In the genomic region with DNA sequence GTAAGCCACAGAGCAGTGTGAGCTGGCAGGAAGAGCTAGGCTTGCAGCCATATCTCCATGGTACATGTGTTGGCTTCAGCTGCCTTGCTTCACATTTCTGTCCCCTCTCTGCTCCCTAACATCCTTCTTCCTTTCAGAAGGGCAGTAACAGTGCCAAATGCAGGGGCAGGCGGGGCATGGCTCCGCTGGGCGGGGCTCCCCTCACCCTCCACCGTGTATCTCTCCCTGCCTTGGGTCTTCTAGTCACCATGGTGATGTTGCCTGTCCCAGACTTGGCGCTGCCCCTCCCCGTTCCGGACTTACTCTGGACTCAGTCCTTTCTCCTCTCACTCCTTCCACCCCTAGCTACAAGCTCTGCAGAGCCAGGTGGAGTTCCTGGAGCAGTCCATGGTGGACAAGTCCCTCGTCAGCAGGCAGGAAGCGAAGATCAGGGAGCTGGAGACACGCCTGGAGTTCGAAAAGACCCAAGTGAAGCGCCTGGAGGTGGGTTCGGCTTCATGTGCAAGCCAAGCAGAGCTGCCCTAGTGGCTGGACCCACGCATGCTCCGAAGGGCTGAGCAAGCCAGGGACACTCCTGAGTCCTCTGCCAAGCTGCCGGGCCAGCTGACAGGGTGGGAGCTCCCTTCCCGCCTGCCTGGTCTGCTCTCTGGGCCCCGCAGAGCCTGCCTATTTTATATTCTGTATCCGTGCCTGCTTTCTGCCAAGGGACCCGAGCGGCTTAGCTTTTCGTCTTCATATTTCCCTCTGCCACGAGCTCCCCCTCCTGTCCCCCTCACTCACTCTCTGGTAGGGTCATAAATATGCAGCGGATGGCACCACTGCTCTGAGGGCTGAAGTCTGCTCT, we compare ENCODE assay signal across 8 mouse cellular contexts. TPM values are rescaled to one million over a fixed set of nuclear protein-coding genes. Genes with fewer than 3 reads are reported as not detected.
DNase-seq lines count a peak whose midpoint lies in the region; ATAC-seq and TF ChIP-seq lines count a peak whose summit lies in the region.

No protein-coding gene starts in this region.

- no peak overlapping the region for H3K27ac ChIP-seq in kidney, embryonic 15.5 days
- peak overlapping the region; percentile 78 for H3K27ac ChIP-seq in cortical plate, adult 2 months (ENCODE audit: insufficient read depth, low read length)
- H3K27ac ChIP-seq in hindbrain, embryonic 10.5 days: peak overlapping the region; percentile 46
- no peak overlapping the region for H3K27ac ChIP-seq in limb, embryonic 10.5 days

- 47% methylated on average over 24 of the region's 24 CpGs for WGBS in kidney, embryonic 15.5 days
- 48% methylated on average over 24 of the region's 24 CpGs for WGBS in hindbrain, embryonic 10.5 days
- 42% methylated on average over 24 of the region's 24 CpGs for WGBS in limb, embryonic 10.5 days

- H3K4me2 ChIP-seq in kidney, embryonic 15.5 days: peak overlapping the region; percentile 19; the same call in 1 of the 2 replicates

- ATAC-seq in kidney, embryonic 15.5 days (replicated peaks; ENCODE audit: low FRiP score): no peak

- H3K9me3 ChIP-seq in kidney, embryonic 15.5 days (replicated peaks): no peaks in the 10 kb centered on the region
- no peaks in the 10 kb centered on the region for H3K9me3 ChIP-seq in hindbrain, embryonic 10.5 days
- no peaks in the 10 kb centered on the region for H3K9me3 ChIP-seq in limb, embryonic 10.5 days (replicated peaks)

- TF ChIP-seq CTCF in cortical plate, adult 2 months (IDR thresholded peaks at IDR 0.05; ENCODE audit: extremely low read depth, insufficient read depth, low read length): no peak

- no peak overlapping the region for H3K9ac ChIP-seq in kidney, embryonic 15.5 days

- H3K4me3 ChIP-seq in kidney, embryonic 15.5 days (replicated peaks): no peak overlapping the region
- H3K4me3 ChIP-seq in cortical plate, adult 2 months (ENCODE audit: insufficient read depth, low read length): no peak overlapping the region
- peak overlapping the region; percentile 4; the same call in 1 of the 2 replicates for H3K4me3 ChIP-seq in hindbrain, embryonic 10.5 days
- 0 out of 2 replicates have a peak overlapping the region, but pooled peaks have one; percentile 3 for H3K4me3 ChIP-seq in limb, embryonic 10.5 days

- no peak for TF ChIP-seq POLR2A in cortical plate, adult 2 months (IDR thresholded peaks at IDR 0.05; ENCODE audit: extremely low read depth, insufficient read depth, low read length)

- peaks cover 74% of the 10 kb centered on the region for H3K36me3 ChIP-seq in kidney, embryonic 15.5 days
- H3K36me3 ChIP-seq in hindbrain, embryonic 10.5 days: peaks cover 89% of the 10 kb centered on the region
- peaks cover 88% of the 10 kb centered on the region for H3K36me3 ChIP-seq in limb, embryonic 10.5 days

- DNase-seq in kidney, adult 8-10 months: no peak
- peak; percentile 37 for DNase-seq in hindbrain, embryonic 10.5 days (ENCODE audit: low spot score)
- DNase-seq in limb, embryonic 10.5 days (ENCODE audit: low spot score): no peak
- DNase-seq in right cerebral cortex, postnatal 4 days: peak; percentile 68
- no peak for DNase-seq in kidney, postnatal 10 days
- no peak for DNase-seq in spleen, postnatal 4 days (ENCODE audit: low spot score in 2 of 2)

- peaks cover 14% of the 10 kb centered on the region for H3K27me3 ChIP-seq in kidney, embryonic 15.5 days
- peaks cover 46% of the 10 kb centered on the region for H3K27me3 ChIP-seq in hindbrain, embryonic 10.5 days (ENCODE audit: insufficient read depth, poor library complexity, severe bottlenecking)
- peaks cover 92% of the 10 kb centered on the region for H3K27me3 ChIP-seq in limb, embryonic 10.5 days (ENCODE audit: low read depth, poor library complexity, severe bottlenecking)

- H3K4me1 ChIP-seq in kidney, embryonic 15.5 days: peaks cover 55% of the 10 kb centered on the region
- H3K4me1 ChIP-seq in cortical plate, adult 2 months (ENCODE audit: control insufficient read depth, insufficient read depth, low read length): peaks cover 9% of the 10 kb centered on the region
- H3K4me1 ChIP-seq in hindbrain, embryonic 10.5 days (replicated peaks): peaks cover 63% of the 10 kb centered on the region
- peaks cover 50% of the 10 kb centered on the region for H3K4me1 ChIP-seq in limb, embryonic 10.5 days

RNA-seq across cellular contexts. Expression of gene Pipox, which starts 43.3 kb away (rescaled TPM):
- 8.7 and 10.8 TPM in 2 replicates for polyA plus RNA-seq in kidney, embryonic 15.5 days (2015; fragmentation: Nextera tagmentation; extraction: Ambion mirVana)
- 3.2 and 3.8 TPM in 2 replicates for polyA plus RNA-seq in cortical plate, adult 2 months (2012; rRNA removed)
- polyA plus RNA-seq in hindbrain, embryonic 10.5 days (2016; fragmentation: Nextera tagmentation; extraction: Ambion mirVana): 7.3 and 13.1 TPM in 2 replicates
- polyA plus RNA-seq in limb, embryonic 10.5 days (2016; fragmentation: Nextera tagmentation; extraction: Ambion mirVana): 0.34 and 0.48 TPM in 2 replicates

Comparison
In these comparisons a context has a peak if more than half of its experiments do, and no peak if none do; other contexts are left out.
1. H3K27ac ChIP-seq: peak in cortical plate, adult 2 months (single experiment) and hindbrain, embryonic 10.5 days (single experiment); none in kidney, embryonic 15.5 days (single experiment) and limb, embryonic 10.5 days (single experiment).
2. H3K4me3 ChIP-seq: peak in hindbrain, embryonic 10.5 days (single experiment) and limb, embryonic 10.5 days (single experiment); none in kidney, embryonic 15.5 days (single experiment) and cortical plate, adult 2 months (single experiment).
3. DNase-seq: peak in hindbrain, embryonic 10.5 days (single experiment) and right cerebral cortex, postnatal 4 days (single experiment); none in kidney, adult 8-10 months (0 of 2), limb, embryonic 10.5 days (single experiment), kidney, postnatal 10 days (single experiment) and spleen, postnatal 4 days (0 of 2).